Mouse (Mus musculus) E14TG2a.4 (cell line): ENCODE results near the gene Kcnj16.
A peak's percentile ranks its signal among the peaks of the same experiment; 100 is the strongest.

Experiments used
- H3K27me3 ChIP-seq: 2 replicates; pipeline ENCODE4 v1.6.1; 2014; ENCODE audit warnings: low read length, control low read depth; ENCODE audit not compliant: insufficient read depth
- H3K36me3 ChIP-seq: 2 replicates; pipeline ENCODE4 v1.6.1; 2014; ENCODE audit warnings: low read length, control low read depth; ENCODE audit not compliant: insufficient read depth
- H3K4me1 ChIP-seq: replicated peaks from 2 replicates; pipeline ENCODE4 v1.6.1; 2014; ENCODE audit warnings: low read depth, low read length, control low read depth
- H3K4me3 ChIP-seq: replicated peaks from 2 replicates; pipeline ENCODE4 v1.5.1; 2014; ENCODE audit warnings: mild to moderate bottlenecking, low read length
- H3K9me3 ChIP-seq: 2 replicates; pipeline ENCODE4 v1.6.1; 2014; ENCODE audit warnings: low read length, control low read depth
- CTCF ChIP-seq: conservative IDR thresholded peaks from 2 replicates; pipeline ENCODE4 v1.5.1; 2014; ENCODE audit warnings: low read length
- NANOG ChIP-seq: IDR thresholded peaks from 2 replicates; pipeline ENCODE4 v1.6.1; 2014; ENCODE audit warnings: borderline replicate concordance, low read length, mixed read lengths
- POU5F1 ChIP-seq: IDR thresholded peaks from 2 replicates; pipeline ENCODE4 v1.6.1; 2014; ENCODE audit warnings: low read length, borderline replicate concordance

Gene Kcnj16

GRCm38 (mm10) chr11:111064751-111065527 lies 97.1 kb downstream of the Kcnj16 start:
- H3K4me3 ChIP-seq, result peak overlapping the region; percentile 86
- H3K9me3 ChIP-seq, result no peaks in the 10 kb centered on the region
- H3K27me3 ChIP-seq, result peaks cover 31% of the 10 kb centered on the region
- peaks cover 16% of the 10 kb centered on the region for H3K4me1 ChIP-seq
- no peak for TF ChIP-seq POU5F1
- TF ChIP-seq CTCF, result peak; percentile 33
- H3K36me3 ChIP-seq, result no peaks in the 10 kb centered on the region

- Histone ChIP-seq H3K4me1 (peaks cover 16% of the 10 kb centered on the region), H3K27me3 (peaks cover 36% of the 10 kb centered on the region), H3K36me3 (no peaks in the 10 kb centered on the region), H3K4me3 (peak within 1 kb of the TSS; percentile 86), H3K9me3 (no peaks in the 10 kb centered on the region)
- TF ChIP-seq CTCF (no peak), NANOG (no peak), POU5F1 (no peak)
Observed at GRCm38 (mm10) chr11:111065635-111066298, 97.9 kb downstream of the Kcnj16 start, which contains the start of gene Kcnj2. Gene Kcnj2, plus strand, starts transcription at chr11:111066164.

- Histone ChIP-seq H3K9me3 (no peaks in the 10 kb centered on the region), H3K36me3 (no peaks in the 10 kb centered on the region), H3K27me3 (peaks cover 37% of the 10 kb centered on the region), H3K4me1 (peaks cover 16% of the 10 kb centered on the region), H3K4me3 (peak overlapping the region; percentile 86)
- no peak for TF ChIP-seq NANOG
Observed at GRCm38 (mm10) chr11:111066299-111066691, 98.5 kb downstream of the Kcnj16 start.

DNA sequence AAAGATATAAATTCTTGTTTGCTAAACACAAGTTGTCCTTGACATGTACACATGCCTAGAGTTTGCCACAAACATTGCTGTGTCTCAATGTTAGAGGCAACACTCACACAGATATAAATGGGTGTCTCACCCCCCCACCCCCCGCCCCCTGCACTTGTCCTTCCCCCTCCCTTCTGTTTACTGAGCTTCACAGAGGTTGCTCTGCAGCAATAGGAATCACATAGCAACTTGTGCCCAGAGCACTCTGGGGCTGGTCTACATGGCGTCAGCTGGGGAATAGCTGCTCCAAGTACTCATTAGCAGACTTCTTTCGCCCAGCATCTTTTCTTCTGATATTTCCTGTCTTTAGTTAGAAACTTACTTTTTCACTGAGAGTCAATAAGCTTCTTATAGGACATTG lies 100.0 kb downstream of the Kcnj16 start:
- no peaks in the 10 kb centered on the region for H3K9me3 ChIP-seq
- peaks cover 16% of the 10 kb centered on the region for H3K4me1 ChIP-seq
- TF ChIP-seq NANOG, result no peak
- no peak for TF ChIP-seq CTCF
- no peak for TF ChIP-seq POU5F1
- H3K4me3 ChIP-seq, result no peak overlapping the region
- H3K36me3 ChIP-seq, result no peaks in the 10 kb centered on the region
- peaks cover 34% of the 10 kb centered on the region for H3K27me3 ChIP-seq

- H3K27me3 ChIP-seq, result peaks cover 27% of the 10 kb centered on the region
- TF ChIP-seq CTCF (no peak), NANOG (no peak)
- H3K4me1 ChIP-seq, result peaks cover 9% of the 10 kb centered on the region
- no peaks in the 10 kb centered on the region for H3K9me3 ChIP-seq
- no peak overlapping the region for H3K4me3 ChIP-seq
- H3K36me3 ChIP-seq, result no peaks in the 10 kb centered on the region
Observed at GRCm38 (mm10) chr11:111070460-111070859, 102.6 kb downstream of the Kcnj16 start.

DNA sequence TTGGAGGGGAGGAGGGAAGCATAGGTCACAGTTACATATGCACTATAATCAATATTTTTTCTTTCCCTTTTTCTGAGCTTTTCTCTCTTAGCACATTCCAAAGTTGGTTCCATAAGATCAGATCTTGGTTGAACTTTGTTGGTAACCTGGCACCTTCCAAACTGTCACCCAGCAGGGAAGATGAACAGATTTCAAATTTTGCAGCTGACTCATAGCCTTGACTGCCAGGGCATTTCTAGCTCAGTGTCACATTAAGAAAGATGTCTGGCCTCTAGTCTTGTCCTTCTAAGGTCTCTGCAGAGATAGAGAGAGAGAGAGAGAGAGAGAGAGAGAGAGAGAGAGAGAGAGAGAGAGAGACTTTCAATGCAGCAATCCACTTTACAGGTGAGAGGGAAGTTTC lies 106.3 kb downstream of the Kcnj16 start:
- Histone ChIP-seq H3K9me3 (no peaks in the 10 kb centered on the region), H3K36me3 (no peaks in the 10 kb centered on the region), H3K27me3 (peaks cover 6% of the 10 kb centered on the region; the same call in 1 of the 2 replicates), H3K4me3 (no peak overlapping the region), H3K4me1 (no peaks in the 10 kb centered on the region)
- TF ChIP-seq CTCF (no peak), NANOG (no peak), POU5F1 (no peak)
